Mouse (Mus musculus): ENCODE measurements around the gene Il27ra. TPM values are rescaled to one million over a fixed set of nuclear protein-coding genes. Genes with fewer than 3 reads are reported as not detected.

Gene Il27ra
- total and polyA plus RNA-seq, 2 experiments from 2014 or later = 2.6 to 3.9 TPM

- Histone ChIP-seq H3K27me3 (ENCODE audit: control insufficient read depth, insufficient read depth, low read length) (peaks cover 28% of the 10 kb centered on the region), H3K9me3 (replicated peaks; ENCODE audit: control insufficient read depth, low read length) (no peaks in the 10 kb centered on the region), H3K4me3 (ENCODE audit: low read depth, low read length) (no peak overlapping the region), H3K4me2 (ENCODE audit: low read depth, low read length) (no peak overlapping the region), H3K4me1 (ENCODE audit: control insufficient read depth, insufficient read depth) (peaks cover 3% of the 10 kb centered on the region; the same call in 1 of the 2 replicates), H3K36me3 (replicated peaks; ENCODE audit: control insufficient read depth, insufficient read depth, low read length) (no peaks in the 10 kb centered on the region), H3K9ac (replicated peaks; ENCODE audit: low read depth, low read length) (no peak overlapping the region), H3K27ac (ENCODE audit: low read depth) (no peak overlapping the region)
- 15% methylated on average over 7 of the region's 7 CpGs for WGBS
- no peak for TF ChIP-seq EP300 (IDR thresholded peaks at IDR 0.05; ENCODE audit: low read depth)
- TF ChIP-seq CTCF (IDR thresholded peaks at IDR 0.05; ENCODE audit: low read depth) = 0 out of 2 replicates have a peak, but pooled peaks have one; percentile 3
- DNase-seq (ENCODE audit: low spot score) (no peak), ATAC-seq (ENCODE audit: insufficient read depth, low read depth) (no peak)
Measured at GRCm38 (mm10) chr8:84044103-84044502, 1.7 kb upstream of the Il27ra start.

- TF ChIP-seq CTCF (IDR thresholded peaks at IDR 0.05; ENCODE audit: low read depth) (no peak), EP300 (IDR thresholded peaks at IDR 0.05; ENCODE audit: low read depth) (no peak)
- H3K36me3 ChIP-seq (replicated peaks; ENCODE audit: control insufficient read depth, insufficient read depth, low read length) = no peaks in the 10 kb centered on the region
- H3K4me3 ChIP-seq (ENCODE audit: low read depth, low read length) = peak overlapping the region; percentile 39
- H3K9ac ChIP-seq (replicated peaks; ENCODE audit: low read depth, low read length) = no peak overlapping the region
- no peak for DNase-seq (ENCODE audit: low spot score)
- no peak for ATAC-seq (ENCODE audit: insufficient read depth, low read depth)
- H3K4me1 ChIP-seq (ENCODE audit: control insufficient read depth, insufficient read depth) = peaks cover 14% of the 10 kb centered on the region
- no peak overlapping the region for H3K27ac ChIP-seq (ENCODE audit: low read depth)
- 27% methylated on average over 12 of the region's 12 CpGs for WGBS
- H3K27me3 ChIP-seq (ENCODE audit: control insufficient read depth, insufficient read depth, low read length) = peaks cover 28% of the 10 kb centered on the region
- H3K4me2 ChIP-seq (ENCODE audit: low read depth, low read length) = peak overlapping the region; percentile 66
- no peaks in the 10 kb centered on the region for H3K9me3 ChIP-seq (replicated peaks; ENCODE audit: control insufficient read depth, low read length)
Measured at GRCm38 (mm10) chr8:84042948-84043342, 556 bp upstream of the Il27ra start.

- Histone ChIP-seq H3K36me3 (replicated peaks; ENCODE audit: control insufficient read depth, insufficient read depth, low read length) (no peaks in the 10 kb centered on the region), H3K9me3 (replicated peaks; ENCODE audit: control insufficient read depth, low read length) (no peaks in the 10 kb centered on the region), H3K4me3 (ENCODE audit: low read depth, low read length) (no peak overlapping the region), H3K4me2 (ENCODE audit: low read depth, low read length) (no peak overlapping the region), H3K27ac (ENCODE audit: low read depth) (no peak overlapping the region), H3K27me3 (ENCODE audit: control insufficient read depth, insufficient read depth, low read length) (peaks cover 14% of the 10 kb centered on the region), H3K4me1 (ENCODE audit: control insufficient read depth, insufficient read depth) (peaks cover 15% of the 10 kb centered on the region), H3K9ac (replicated peaks; ENCODE audit: low read depth, low read length) (no peak overlapping the region)
- TF ChIP-seq CTCF (IDR thresholded peaks at IDR 0.05; ENCODE audit: low read depth) (peak; percentile 87), EP300 (IDR thresholded peaks at IDR 0.05; ENCODE audit: low read depth) (no peak)
- WGBS = 5% methylated on average over 5 of the region's 5 CpGs
- ATAC-seq (ENCODE audit: insufficient read depth, low read depth) = no peak; the same call in 1 of the 2 replicates
- peak; percentile 79 for DNase-seq (ENCODE audit: low spot score)
Measured at GRCm38 (mm10) chr8:84039050-84039449, 3.3 kb downstream of the Il27ra start.

GRCm38 (mm10) chr8:84038015-84038414 lies 4.4 kb downstream of the Il27ra start:
- Histone ChIP-seq H3K9ac (replicated peaks; ENCODE audit: low read depth, low read length) (no peak overlapping the region), H3K36me3 (replicated peaks; ENCODE audit: control insufficient read depth, insufficient read depth, low read length) (no peaks in the 10 kb centered on the region), H3K27ac (ENCODE audit: low read depth) (no peak overlapping the region), H3K4me1 (ENCODE audit: control insufficient read depth, insufficient read depth) (peaks cover 15% of the 10 kb centered on the region), H3K9me3 (replicated peaks; ENCODE audit: control insufficient read depth, low read length) (no peaks in the 10 kb centered on the region), H3K4me2 (ENCODE audit: low read depth, low read length) (no peak overlapping the region), H3K4me3 (ENCODE audit: low read depth, low read length) (no peak overlapping the region), H3K27me3 (ENCODE audit: control insufficient read depth, insufficient read depth, low read length) (peaks cover 3% of the 10 kb centered on the region)
- ATAC-seq (ENCODE audit: insufficient read depth, low read depth) (no peak), DNase-seq (ENCODE audit: low spot score) (no peak)
- TF ChIP-seq CTCF (IDR thresholded peaks at IDR 0.05; ENCODE audit: low read depth) (no peak), EP300 (IDR thresholded peaks at IDR 0.05; ENCODE audit: low read depth) (no peak)
- 39% methylated on average over 5 of the region's 5 CpGs for WGBS

- TF ChIP-seq CTCF (IDR thresholded peaks at IDR 0.05; ENCODE audit: low read depth) (no peak), EP300 (IDR thresholded peaks at IDR 0.05; ENCODE audit: low read depth) (no peak)
- 78% methylated on average over 4 of the region's 4 CpGs for WGBS
- Histone ChIP-seq H3K36me3 (replicated peaks; ENCODE audit: control insufficient read depth, insufficient read depth, low read length) (no peaks in the 10 kb centered on the region), H3K4me1 (ENCODE audit: control insufficient read depth, insufficient read depth) (no peaks in the 10 kb centered on the region), H3K27ac (ENCODE audit: low read depth) (no peak overlapping the region), H3K4me2 (ENCODE audit: low read depth, low read length) (no peak overlapping the region), H3K4me3 (ENCODE audit: low read depth, low read length) (no peak overlapping the region), H3K9me3 (replicated peaks; ENCODE audit: control insufficient read depth, low read length) (no peaks in the 10 kb centered on the region), H3K27me3 (ENCODE audit: control insufficient read depth, insufficient read depth, low read length) (peaks cover 4% of the 10 kb centered on the region; the same call in 1 of the 2 replicates), H3K9ac (replicated peaks; ENCODE audit: low read depth, low read length) (no peak overlapping the region)
- DNase-seq (ENCODE audit: low spot score) = no peak
- no peak for ATAC-seq (ENCODE audit: insufficient read depth, low read depth)
Measured at GRCm38 (mm10) chr8:84032777-84033176, 9.6 kb downstream of the Il27ra start.

- DNase-seq (ENCODE audit: low spot score) (no peak), ATAC-seq (ENCODE audit: insufficient read depth, low read depth) (no peak)
- Histone ChIP-seq H3K9ac (replicated peaks; ENCODE audit: low read depth, low read length) (no peak overlapping the region), H3K4me3 (ENCODE audit: low read depth, low read length) (no peak overlapping the region), H3K4me2 (ENCODE audit: low read depth, low read length) (no peak overlapping the region), H3K36me3 (replicated peaks; ENCODE audit: control insufficient read depth, insufficient read depth, low read length) (no peaks in the 10 kb centered on the region), H3K9me3 (replicated peaks; ENCODE audit: control insufficient read depth, low read length) (no peaks in the 10 kb centered on the region), H3K27me3 (ENCODE audit: control insufficient read depth, insufficient read depth, low read length) (peaks cover 28% of the 10 kb centered on the region), H3K4me1 (ENCODE audit: control insufficient read depth, insufficient read depth) (peaks cover 8% of the 10 kb centered on the region; the same call in 1 of the 2 replicates), H3K27ac (ENCODE audit: low read depth) (no peak overlapping the region)
- 75% methylated on average over 5 of the region's 5 CpGs for WGBS
- no peak for TF ChIP-seq EP300 (IDR thresholded peaks at IDR 0.05; ENCODE audit: low read depth)
- TF ChIP-seq CTCF (IDR thresholded peaks at IDR 0.05; ENCODE audit: low read depth) = no peak
Measured at GRCm38 (mm10) chr8:84029272-84029671, 13.1 kb downstream of the Il27ra start.
